Mouse (Mus musculus) layer of hippocampus, adult 9-10 months (tissue): ENCODE results near the gene Plk3.
"Not testable (repeated sequence)": the region's sequence is repeated elsewhere in the genome, so short reads cannot be mapped to it uniquely, and the experiment has no call there.

Source experiments
- DNase-seq: peaks from one replicate; pipeline ENCODE4 v3.0.0; 2022; ENCODE audit warnings: low spot score

Gene Plk3

DNA sequence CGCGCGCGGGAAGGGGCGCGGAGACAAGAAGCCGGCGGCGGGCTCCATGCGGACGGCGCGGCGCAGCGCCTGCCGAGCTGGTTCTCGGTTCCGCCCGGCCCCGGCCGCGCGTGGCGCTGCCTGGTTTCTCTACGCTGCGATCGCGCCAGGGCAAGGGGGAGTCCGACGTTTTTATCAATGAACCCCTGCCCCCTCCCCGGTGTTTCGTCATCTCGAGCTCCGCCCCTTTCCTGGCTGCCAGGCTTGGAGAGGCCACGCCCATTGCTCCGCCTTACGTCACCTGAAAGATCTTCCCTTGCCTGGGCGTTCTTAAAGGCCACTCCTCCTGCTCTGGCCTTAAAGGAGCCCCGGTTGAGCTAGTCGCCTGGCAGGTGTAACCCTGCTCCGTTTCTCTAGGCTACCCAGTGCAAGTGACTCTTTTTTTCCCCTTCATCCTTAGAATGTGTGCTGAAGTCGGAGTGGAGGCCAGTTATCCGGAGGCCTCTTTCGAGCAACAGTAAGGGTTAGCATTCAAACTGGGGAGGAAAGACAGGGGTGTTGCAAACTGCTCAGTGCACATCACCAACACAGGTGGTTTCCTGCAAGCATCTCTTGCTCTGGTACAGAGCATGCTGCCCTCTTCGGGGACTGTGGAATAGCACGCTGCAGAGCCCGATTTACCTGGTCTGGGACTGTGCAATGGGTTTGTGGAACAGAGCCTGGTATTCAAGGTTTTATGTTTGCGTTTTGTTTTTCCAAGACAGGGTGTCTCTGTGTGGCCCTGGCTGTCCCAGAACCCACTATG, at the start of gene Plk3:
Gene Plk3, minus strand, starts transcription at position 147 of the 784 bp plus-strand sequence.
- DNase-seq, result peak; percentile 97

DNA sequence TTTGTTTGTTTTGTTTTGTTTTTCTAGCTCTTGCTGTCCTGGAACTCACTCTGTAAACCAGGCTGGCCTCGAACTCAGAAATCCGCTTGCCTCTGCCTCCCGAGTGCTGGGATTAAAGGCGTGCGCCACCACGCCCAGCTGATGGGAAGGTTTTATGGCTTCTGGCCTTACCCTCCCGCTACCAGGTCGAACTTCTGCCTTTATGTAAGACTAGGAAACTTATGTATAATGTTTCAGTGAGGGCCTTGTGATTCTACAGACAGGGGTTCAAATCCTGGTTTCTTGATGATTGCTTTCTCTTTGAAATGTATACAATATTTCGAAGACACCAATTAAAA, 49.0 kb upstream of the Plk3 start:
- not testable (repeated sequence) for DNase-seq

DNA sequence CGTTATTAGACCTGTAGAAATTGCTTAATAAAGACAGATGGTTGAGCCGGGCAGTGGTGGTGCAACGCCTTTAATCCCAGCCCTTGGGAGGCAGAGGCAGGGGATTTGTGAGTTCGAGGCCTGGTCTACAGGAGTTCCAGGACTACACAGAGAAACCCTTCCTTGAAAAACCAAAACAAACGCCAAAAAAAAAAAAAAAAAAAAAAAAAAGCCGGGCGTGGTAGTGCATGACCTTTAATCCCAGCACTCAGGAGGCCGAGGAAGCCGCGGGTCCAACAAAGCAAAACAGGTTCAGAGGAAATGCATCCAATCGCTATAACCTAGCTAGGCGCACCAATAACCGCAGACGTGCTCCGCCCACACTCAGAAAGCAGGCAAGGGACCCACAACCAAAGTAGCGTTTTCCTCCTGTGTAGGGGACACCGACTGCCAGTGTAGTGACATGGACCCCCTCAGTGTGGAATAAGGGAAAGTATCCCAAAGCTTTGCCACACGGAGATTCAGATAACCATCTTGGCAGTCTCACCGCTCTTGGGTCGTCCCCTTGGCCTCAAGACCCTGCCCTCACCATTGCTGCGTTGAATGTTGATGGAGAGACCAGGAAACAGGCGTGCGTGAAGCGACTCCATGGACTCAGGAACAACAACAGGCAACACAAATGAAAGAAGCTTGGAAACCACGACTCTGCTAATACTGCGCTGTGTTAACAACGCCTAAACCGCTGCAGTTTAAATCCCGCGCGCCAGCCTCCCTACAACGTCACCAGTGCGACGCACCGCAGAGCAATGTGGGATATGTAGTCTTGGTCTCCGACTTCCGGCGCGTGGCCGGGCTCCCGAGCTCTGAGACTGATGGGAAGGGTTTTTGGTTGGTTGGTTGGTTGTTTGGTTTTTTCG, 48.3 kb upstream of the Plk3 start, which contains the start of gene Kif2c:
Gene Kif2c, minus strand, starts transcription at position 777 of the 896 bp plus-strand sequence.
- DNase-seq, result peak; percentile 73

DNA sequence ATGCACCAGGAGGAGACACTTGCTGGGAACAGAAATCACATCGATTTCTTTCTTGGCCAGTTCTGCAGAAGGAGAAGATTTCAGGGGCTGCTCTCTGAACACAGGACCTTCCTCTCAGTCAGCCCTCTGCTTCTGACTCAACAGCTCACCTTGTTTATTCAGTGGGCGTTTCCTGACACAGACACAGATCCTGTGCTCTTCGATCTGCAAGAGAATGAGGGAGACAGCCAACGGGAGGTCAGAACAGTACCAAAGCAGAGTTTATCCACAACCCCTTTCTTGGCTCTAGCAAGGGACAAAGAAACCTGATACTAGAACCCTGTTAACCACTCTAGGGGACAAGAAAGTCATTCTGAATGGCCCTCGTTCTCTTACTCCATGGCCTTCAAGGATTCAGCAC, 36.2 kb upstream of the Plk3 start:
- DNase-seq, result no peak

DNA sequence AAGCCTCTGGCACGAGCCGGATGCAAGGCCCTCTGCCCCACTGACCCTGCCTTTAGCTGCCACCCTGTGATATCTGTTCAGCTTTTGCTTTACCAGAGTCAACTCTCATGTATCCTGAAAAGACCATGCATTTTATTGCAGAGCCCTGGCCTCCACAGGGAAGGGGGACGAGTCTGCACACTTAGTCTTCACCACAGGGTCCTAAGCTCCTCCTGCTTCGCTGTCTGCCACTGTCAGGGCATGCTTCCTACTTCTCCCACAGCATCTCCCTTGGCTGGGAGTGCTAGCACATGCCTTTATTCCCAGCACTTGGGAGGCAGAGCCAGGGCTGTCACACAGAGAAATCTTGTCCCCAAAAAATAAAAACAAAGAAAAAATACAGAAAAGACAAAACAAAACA, 27.4 kb upstream of the Plk3 start:
- no peak for DNase-seq

DNA sequence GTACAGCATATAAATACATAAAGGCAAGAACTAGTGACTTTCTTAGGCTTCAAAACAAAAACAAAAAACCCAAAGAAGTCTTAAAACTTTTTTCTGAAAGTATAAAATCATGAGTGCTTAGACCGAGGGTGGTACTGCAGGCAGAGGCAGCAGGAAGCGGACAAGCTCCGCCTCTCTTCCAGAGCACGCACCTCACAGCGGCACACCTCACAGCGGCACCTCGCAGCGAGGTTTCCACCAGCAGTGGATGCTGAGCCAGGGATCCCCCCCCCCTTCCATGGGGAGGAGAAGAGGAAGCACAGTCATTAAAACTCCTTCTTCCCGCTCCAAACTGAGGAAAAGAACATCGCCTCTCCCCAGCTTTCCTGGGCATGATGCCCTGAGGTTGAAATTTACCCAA, 25.9 kb upstream of the Plk3 start:
- DNase-seq, result no peak

DNA sequence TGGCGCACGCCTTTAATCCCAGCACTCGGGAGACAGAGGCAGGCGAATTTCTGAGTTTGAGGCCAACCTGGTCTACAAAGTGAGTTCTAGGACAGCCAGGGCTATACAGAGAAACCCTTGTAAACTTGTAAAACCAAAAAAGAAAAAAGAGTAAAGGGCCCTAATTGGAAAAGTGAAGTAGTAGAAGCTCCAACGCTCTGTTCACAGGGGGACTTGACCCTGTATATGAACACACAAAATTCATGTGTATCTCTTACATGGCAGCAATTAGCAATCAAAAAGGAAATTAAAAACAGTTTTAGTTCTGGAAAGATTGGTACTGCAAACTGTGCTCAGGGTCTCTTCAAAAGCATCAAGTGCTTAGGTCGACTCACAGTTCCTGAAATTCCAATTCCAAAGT, 22.6 kb upstream of the Plk3 start:
- no peak for DNase-seq

DNA sequence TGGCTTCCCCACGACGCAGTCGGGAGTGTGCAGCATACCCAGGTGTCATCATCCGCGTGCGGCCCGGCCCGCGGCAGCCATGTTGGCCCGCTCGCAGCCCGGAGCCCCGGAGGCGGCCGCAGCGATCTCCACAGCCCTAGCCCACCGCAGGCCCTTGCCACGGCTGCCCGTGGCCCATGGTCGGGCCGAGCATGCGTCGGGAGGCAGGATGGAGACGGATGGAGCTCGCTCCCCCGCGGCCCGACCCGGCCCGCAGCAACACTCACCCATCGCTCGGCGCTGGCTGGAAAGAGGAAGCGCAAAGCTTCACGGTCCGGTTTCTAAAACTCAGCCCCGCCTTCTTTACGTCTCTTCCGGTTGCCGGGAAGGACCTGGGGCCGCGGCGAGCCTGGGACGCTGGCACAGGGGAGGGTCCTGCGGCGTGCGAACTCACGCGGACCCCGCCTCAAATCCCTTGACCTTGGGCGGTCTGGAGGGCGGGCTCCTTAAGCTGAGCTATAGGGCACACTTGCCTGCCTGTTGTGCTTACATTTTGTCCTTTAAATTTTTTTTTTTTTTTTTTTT, 22.1 kb upstream of the Plk3 start, which contains the start of gene Rps8:
Gene Rps8, minus strand, starts transcription at position 452 of the 564 bp plus-strand sequence.
- DNase-seq, result no peak

DNA sequence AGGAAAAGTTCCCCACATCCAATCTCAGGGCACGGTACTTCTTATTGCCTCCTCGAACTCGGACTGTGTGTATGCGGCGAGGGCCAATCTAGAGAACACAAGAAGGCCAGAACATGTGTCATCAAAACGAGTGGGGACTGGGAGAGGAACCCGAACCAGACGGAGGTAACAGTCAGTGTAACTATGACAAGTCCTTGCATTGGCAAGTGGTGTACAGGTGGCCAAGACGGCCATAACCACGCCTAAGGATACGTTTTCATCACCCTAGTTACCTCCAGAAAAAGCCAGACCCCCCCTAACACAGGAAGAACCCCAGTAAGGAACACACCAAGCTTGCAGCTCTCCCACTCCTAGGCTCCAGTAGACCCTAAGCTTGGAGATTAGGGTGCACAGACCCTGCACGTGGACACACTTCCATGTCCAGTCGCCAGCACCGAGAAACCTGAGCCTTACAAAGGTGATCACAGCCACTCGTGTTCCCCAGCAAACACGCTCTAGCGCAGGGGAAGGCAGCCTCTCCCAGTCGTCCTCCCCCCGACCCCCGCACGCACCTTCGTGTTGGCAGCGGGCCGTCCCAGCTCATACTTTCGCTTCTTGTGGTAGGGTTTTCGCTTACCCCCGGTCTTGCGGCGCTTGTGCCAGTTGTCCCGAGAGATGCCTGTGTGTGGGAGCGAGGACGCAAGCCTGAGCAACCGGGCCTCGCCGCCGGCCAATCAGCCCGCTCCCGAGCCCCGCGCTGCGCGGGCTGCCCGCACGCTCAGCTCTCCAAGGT, 21.4 kb upstream of the Plk3 start:
- no peak for DNase-seq

DNA sequence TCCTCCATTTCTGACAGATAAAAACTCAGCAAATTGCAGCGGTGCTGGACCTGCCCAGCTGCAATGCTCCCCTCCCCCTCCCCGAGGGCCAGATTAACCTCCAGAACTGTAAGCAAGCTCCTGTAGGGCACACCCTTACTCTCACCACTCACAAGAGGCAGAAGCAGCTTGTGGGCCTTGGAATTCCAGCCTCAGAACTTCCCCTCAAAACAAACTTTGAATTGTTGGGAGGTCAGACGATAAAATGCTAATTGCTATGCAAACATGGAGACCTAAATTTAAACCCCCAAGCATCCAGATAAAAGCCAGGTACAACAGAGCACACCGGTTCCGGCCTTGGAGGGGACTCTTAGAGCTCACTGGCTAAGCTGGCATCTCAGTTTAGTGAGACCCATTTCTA, 19.0 kb upstream of the Plk3 start:
- DNase-seq, result no peak

DNA sequence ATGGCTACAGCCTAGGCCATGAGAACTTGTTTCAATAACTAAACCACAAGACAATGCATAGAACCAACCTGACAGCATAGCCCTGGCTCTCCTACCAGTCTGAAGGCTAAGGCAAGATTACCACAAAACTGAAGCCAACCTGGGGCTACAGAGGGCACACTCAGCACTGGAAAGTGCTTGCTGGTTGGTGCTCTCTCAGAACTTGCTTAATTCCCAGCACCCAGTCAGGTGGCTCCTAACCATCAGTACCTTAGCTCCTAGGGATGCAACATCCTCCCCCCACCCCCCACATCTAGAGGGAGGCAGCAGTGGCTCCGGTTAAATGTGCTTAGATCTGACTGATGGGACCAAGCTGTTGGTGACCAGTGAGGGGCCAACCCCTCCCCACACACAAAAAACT, 17.7 kb upstream of the Plk3 start:
- DNase-seq, result no peak

DNA sequence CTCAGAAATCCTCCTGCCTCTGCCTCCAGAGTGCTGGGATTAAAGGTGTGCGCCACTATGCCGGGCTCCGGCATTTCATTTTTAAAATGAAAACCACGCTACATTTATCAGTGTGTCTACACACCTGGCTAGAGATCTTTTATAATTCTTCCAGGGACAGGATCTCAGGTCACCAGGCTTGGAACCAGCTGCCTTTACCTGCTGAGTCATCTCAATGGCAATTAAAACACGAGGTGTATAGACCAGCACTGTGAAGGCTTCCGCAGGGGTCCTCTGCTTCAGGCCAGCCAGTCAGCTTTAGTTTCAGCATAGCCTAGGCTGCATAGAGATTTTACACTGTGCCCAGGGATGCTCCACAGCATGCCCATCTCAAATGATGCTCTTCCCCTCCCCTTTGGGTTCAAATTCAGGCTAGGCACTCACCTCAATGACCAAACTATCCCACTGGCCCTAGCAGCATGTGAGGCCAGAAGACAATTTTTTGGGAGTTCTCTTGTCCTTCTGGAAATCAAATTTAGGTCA, 16.5 kb upstream of the Plk3 start:
- DNase-seq, result no peak

DNA sequence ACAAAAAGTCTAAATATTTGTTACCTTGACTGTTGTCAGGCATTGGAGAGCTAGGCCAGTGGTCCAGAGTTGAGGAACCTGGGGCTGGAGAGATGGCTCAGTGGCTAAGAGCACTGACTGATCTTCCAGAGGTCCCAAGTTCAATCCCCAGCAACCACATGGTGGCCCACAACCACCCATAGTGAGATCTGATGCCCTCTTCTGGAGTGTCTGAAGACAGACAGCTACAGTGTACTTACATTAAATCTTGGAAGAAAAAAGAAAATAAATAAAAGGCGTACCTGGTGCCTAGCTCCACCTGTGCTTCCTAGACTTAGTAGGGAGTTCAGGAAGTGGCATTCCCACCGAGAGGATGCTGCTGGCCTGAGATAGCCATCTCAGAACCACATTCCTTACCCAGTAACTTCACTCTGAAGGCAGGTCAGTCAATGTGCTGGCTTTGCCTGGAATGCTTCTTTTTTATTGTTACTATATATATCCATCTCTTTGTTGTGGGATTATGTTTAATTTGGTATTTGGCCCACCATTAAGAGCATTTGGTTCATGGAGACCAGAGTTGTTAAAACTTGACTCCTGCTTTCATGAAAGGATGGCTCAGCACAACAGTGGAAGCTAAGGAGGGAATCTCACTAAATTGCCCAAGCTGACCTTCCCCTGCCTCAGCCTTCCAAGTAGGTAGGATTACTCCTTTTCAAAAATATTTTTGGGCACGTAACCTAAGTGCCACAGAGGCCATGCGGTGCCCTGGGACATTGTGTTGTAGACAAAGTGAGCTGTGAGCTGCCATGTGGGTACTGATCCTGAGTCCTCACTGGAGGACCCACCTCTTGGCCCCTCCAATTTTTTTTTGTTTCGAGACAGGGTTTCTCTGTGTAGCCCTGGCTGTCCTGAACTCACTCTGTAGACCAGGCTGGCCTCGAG, 15.8 kb upstream of the Plk3 start:
- DNase-seq, result no peak

DNA sequence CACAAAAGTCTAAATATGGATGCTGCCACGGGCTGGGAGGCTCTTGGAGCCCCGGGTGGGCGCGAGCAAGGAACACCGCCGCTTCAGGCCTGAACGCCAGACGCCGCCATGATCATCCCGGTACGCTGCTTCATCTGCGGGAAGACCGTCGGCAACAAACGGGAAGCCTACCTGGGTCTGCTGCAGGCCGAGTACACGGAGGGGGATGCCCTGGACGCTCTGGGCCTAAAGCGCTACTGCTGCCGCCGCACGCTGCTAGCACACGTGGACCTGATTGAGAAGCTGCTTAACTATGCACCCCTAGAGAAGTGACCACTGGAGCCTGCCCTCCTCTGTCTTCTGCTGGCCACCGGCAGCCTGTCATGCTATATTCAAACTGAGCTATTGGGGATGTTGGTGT, 15.1 kb upstream of the Plk3 start:
- no peak for DNase-seq

DNA sequence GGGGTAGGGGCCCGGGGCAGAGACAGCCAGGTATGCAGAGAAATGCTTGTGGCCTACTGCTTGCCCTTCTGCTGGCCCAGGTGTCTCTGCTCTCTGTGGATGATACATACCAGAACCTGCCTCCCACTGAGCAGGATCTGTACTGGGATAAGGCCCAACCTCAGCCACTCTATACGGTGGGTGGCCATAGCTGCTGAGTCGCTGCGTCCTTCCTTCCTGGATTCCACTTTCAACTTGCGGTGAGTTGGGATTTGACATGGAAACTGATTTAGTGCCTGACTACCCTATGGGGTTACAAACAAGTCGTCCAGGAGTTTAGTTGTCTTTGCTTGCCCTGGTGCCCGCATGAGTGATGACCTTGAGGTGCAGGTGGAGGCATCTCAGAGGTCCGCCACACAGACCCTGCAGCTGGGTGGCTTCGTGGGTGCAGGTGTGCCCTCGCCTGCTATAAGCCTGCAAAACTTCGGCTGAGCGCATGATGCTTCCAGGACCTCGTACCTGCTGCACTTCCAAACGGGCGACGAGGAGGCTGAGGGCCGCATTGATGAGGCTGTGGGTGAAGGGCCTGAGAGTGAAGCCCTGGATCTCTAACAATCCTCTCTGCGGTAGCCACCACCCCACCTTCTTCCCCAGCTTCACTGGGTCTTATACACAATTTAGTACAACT, 14.4 kb upstream of the Plk3 start:
- DNase-seq, result no peak

DNA sequence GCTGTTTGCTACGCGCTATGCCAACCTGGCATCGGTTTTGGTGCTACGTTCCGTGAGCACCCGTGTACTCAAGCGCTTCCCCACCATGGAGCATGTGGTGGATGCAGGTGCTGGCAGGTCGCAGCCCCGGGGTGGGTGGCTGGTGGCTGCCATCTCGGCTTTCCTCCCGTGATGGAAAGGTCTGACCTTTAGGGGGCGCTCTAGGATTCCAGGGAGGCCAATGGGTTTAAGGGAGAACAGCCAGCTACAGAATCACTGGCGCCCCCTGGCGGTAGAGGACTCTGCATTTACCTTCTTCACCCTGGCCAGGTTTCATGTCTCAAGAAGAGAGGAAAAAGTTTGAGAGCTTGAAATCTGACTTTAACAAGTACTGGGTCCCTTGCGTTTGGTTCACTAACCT, 12.4 kb upstream of the Plk3 start:
- no peak for DNase-seq

DNA sequence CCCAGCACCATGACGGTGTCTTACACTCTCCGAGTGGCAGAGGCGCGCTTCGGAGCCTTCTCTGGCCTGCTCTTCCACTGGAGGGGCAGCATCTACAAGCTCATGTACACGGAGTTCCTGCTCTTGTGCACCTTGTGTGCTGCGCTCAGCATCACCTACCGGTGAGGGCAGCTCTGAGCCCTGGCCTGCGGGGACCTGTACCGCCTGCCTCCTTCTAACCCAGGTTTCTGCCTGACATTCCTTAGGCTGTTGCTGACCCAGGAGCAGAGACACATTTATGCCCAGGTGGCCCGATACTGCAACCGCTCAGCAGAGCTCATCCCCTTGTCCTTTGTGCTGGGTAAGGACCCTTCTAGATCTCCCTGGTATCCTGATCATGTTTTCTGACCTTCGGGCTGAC, 11.5 kb upstream of the Plk3 start:
- no peak for DNase-seq

DNA sequence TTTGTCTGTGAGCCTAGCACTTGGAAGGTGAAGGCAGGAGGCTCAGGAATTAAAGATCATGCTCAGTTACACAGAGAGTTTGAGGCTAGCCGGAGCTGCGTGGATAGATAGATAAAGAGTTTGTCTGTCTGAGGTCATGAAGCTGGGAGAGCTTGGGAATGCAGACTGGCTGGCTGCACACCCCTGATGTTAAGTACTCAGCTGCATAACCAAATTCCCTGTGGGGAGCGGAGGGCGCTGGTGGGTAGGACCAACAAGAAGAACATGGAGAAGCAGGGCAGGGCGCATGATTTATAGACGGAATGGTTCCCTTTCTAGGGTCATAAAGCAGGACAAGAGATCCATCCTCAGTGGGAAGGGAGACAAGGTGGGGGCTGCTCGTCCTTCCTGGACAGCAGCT, 9.3 kb upstream of the Plk3 start:
- no peak for DNase-seq

DNA sequence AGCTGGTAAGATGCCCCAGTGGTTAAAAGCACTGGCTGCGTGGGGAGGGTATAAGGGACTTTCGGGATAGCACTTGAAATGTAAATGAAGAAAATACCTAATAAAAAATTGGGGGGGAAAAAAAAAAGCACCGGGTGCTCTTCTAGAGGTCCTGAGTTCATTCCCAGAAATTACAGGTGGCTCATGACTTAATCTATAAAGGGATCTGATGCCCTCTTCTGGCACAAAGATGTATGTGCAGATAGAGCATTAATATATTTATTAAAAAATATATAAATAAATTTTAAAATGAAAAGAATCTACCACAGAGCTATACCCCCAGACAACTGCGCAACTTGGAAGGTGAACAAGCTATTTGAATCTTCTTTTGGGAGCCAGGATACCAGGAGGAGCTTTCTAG, 6.8 kb upstream of the Plk3 start:
- no peak for DNase-seq

DNA sequence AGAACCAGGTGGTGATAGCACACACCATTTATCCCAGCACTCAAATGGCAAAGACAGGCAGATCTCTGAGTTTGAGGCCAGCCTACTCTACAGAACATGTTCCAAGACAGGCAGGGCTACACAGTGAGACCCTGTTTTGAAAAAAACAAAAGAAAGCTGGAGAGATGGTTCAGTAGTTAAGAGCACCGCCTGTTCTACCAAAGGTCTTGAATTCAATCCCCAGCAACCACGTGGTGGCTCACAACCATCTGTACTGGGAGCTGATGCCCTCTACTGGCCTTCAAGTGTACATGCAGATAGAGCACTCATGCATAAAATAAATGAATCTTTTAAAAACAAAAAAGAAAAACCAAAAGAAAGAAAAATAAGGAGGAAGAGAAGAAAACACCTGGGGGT, 5.5 kb upstream of the Plk3 start:
- no peak for DNase-seq
